Mouse (Mus musculus): ENCODE measurements around the gene Gm5134.
A peak's percentile ranks its signal among the peaks of the same experiment; 100 is the strongest.

Gene Gm5134

GRCm38 (mm10) chr10:75939481-75940234, 14.7 kb upstream of the Gm5134 start:
- DNase-seq (ENCODE audit: low spot score in 2 of 2), result no peak

GRCm38 (mm10) chr10:75940520-75940919, 13.8 kb upstream of the Gm5134 start, which contains the start of gene Gm867:
Gm867 (minus strand) TSS chr10:75940672.
- no peak for DNase-seq (ENCODE audit: low spot score in 2 of 2)

- no peak for DNase-seq (ENCODE audit: low spot score in 2 of 2)
These were observed 13.1 kb upstream of the Gm5134 start for GRCm38 (mm10) chr10:75941042-75941824.

- DNase-seq (ENCODE audit: low spot score in 2 of 2), result no peak
These were observed 11.4 kb upstream of the Gm5134 start, which contains the start of gene Vpreb3 for GRCm38 (mm10) chr10:75942736-75943477. Vpreb3 (plus strand) TSS chr10:75943057.

GRCm38 (mm10) chr10:75944066-75944772, 10.1 kb upstream of the Gm5134 start:
- DNase-seq (ENCODE audit: low spot score in 2 of 2), result peak in 1 of 2 experiments; percentile 59

- DNase-seq (ENCODE audit: low spot score in 2 of 2), result no peak
These were observed 9.1 kb upstream of the Gm5134 start for GRCm38 (mm10) chr10:75945213-75945612.

GRCm38 (mm10) chr10:75945896-75946295, 8.4 kb upstream of the Gm5134 start:
- no peak for DNase-seq (ENCODE audit: low spot score in 2 of 2)

- DNase-seq (ENCODE audit: low spot score in 2 of 2), result no peak
These were observed 6.2 kb upstream of the Gm5134 start for GRCm38 (mm10) chr10:75948079-75948478.

- DNase-seq (ENCODE audit: low spot score in 2 of 2), result no peak
These were observed 5.0 kb upstream of the Gm5134 start for GRCm38 (mm10) chr10:75949053-75950045.

- DNase-seq (ENCODE audit: low spot score in 2 of 2), result no peak
These were observed 3.5 kb upstream of the Gm5134 start for GRCm38 (mm10) chr10:75950791-75951210.

- peak in 1 of 2 experiments; percentile 64 for DNase-seq (ENCODE audit: low spot score in 2 of 2)
These were observed 2.8 kb upstream of the Gm5134 start for GRCm38 (mm10) chr10:75951424-75952050.

GRCm38 (mm10) chr10:75973846-75974245, 19.5 kb downstream of the Gm5134 start:
- DNase-seq (ENCODE audit: low spot score in 2 of 2), result no peak

GRCm38 (mm10) chr10:75975216-75975615, 20.9 kb downstream of the Gm5134 start:
- DNase-seq (ENCODE audit: low spot score in 2 of 2), result no peak

- no peak for DNase-seq (ENCODE audit: low spot score in 2 of 2)
These were observed 24.0 kb downstream of the Gm5134 start for GRCm38 (mm10) chr10:75978119-75978834.

GRCm38 (mm10) chr10:75978835-75979157, 24.5 kb downstream of the Gm5134 start:
- DNase-seq (ENCODE audit: low spot score in 2 of 2), result no peak

GRCm38 (mm10) chr10:75979432-75979831, 25.1 kb downstream of the Gm5134 start:
- no peak for DNase-seq (ENCODE audit: low spot score in 2 of 2)

- DNase-seq (ENCODE audit: low spot score in 2 of 2), result no peak
These were observed 36.2 kb downstream of the Gm5134 start for GRCm38 (mm10) chr10:75990430-75991042.

GRCm38 (mm10) chr10:75993616-75994240, 39.4 kb downstream of the Gm5134 start:
- DNase-seq (ENCODE audit: low spot score in 2 of 2), result no peak

All from heart, adult 9 months (tissue).